Mouse (Mus musculus) ovary, postnatal 36 days (tissue): ENCODE measurements around the gene Tpst1.
A peak's percentile ranks its signal among the peaks of the same experiment; 100 is the strongest.
"Not testable (repeated sequence)": the region's sequence is repeated elsewhere in the genome, so short reads cannot be mapped to it uniquely, and the experiment has no call there.

Experiments used
- DNase-seq: peaks from one replicate; pipeline ENCODE4 v3.0.0; 2022; ENCODE audit warnings: low spot score, mixed read lengths

Tpst1 gene

GRCm38 (mm10) chr5:130073026-130073425, at the start of gene Tpst1:
Tpst1 (plus strand) TSS chr5:130073326.
- DNase-seq, result no peak

- DNase-seq, result peak; percentile 83
These were observed 49.2 kb upstream of the Tpst1 start for GRCm38 (mm10) chr5:130023767-130024539.

- no peak for DNase-seq
These were observed 46.0 kb upstream of the Tpst1 start for GRCm38 (mm10) chr5:130027134-130027533.

- no peak for DNase-seq
These were observed 45.4 kb upstream of the Tpst1 start for GRCm38 (mm10) chr5:130027696-130028095.

DNA sequence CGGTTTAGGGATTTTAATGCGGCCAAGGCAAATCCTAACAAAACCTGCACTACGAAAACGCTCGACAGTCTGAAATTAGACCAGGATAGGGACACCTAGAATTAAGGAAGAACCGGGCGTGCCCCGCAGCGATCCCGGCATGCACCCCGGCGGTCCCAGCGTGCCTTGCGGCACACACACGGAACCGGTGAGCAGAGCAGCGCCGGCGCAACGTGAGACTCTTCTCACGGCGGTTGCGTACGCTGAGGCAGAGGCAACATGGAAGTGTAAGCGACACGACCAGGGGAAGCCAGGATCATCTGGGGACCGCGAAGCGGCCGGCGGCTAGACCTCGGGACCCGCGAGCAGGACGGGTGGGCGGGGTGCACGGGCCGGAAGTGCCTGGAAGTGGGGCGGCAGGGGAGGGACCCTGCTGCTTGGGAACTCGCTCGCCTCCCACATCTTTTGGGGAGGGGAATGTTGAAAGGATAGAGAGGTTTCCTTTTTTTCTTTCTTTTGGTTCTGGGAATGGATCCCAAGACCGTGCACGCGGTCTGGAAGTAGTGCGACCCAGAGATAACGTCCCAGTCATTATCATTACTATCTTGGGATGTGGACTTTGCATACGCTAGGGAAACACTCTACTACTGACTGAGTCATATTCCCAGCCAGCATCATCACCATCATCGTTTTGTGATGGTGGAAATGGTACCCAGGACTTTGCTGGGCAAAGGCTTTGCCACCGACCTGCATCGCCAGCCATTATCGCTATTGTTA, 43.8 kb upstream of the Tpst1 start, which contains the start of the genes Asl and Crcp:
Gene Asl, minus strand, starts transcription at position 106 of the 756 bp plus-strand sequence.
Gene Crcp, plus strand, starts transcription at position 149 of the 756 bp plus-strand sequence.
- peak; percentile 83 for DNase-seq

- DNase-seq, result no peak
These were observed 41.4 kb upstream of the Tpst1 start for GRCm38 (mm10) chr5:130031410-130032390.

- DNase-seq, result no peak
These were observed 39.3 kb upstream of the Tpst1 start for GRCm38 (mm10) chr5:130033869-130034268.

DNA sequence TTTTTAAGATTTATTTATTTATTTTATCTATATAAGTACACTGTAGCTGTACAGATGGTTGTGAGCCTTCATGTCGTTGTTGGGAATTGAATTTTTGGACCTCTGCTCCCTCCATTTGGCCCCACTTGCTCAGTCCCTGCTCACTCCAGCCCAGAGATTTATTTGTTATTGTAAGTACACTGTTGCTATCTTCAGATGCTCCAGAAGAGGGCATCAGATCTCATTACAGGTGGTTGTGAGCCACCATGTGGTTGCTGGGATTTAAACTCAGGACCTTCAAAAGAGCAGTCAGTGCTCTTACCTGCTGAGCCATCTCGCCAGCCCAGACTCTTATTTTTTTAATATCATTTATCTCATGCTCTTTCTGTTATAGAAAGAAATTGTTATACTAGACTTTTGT, 36.8 kb upstream of the Tpst1 start:
- not testable (repeated sequence) for DNase-seq

GRCm38 (mm10) chr5:130037752-130038455, 35.2 kb upstream of the Tpst1 start:
- peak; percentile 53 for DNase-seq

DNA sequence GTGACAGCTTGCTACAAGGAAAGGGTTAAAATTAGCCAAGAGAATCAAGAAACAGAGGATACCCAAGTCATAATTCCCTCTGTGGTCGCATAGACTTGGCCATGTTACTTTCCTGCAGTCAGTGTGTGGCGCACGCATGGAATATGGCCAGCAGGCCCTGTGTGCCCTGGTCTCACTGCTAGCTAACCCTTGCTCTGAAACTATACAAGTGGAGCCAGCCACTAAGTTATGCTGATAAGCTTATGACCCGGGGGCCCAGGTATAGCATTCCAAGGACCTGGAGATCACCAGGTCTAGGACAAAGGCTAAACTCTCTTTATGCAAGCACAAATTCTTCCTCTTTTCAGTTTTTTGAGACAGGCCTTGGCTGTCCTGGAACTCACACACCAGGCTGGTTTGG, 32.3 kb upstream of the Tpst1 start:
- DNase-seq, result no peak

DNA sequence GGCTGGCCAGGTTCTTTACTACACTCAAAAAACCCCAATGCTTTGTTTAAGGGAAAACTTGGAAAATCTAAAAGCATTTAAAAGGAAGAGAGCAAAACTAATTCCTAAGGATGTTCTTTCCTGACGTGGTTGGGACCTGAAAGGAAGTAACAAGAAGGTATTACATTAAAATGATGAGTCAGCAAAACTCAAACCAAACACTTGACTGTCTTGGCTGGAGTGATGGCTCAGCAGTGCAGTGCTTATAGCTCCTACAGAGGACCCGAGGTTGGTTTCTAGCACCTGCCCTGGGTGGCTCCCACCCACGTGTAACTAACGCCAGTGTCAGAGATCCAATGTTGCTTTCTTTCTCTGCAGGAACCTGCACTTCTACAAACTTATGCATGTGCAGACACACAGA, 31.9 kb upstream of the Tpst1 start:
- no peak for DNase-seq

GRCm38 (mm10) chr5:130043741-130044140, 29.4 kb upstream of the Tpst1 start:
- DNase-seq, result no peak

DNA sequence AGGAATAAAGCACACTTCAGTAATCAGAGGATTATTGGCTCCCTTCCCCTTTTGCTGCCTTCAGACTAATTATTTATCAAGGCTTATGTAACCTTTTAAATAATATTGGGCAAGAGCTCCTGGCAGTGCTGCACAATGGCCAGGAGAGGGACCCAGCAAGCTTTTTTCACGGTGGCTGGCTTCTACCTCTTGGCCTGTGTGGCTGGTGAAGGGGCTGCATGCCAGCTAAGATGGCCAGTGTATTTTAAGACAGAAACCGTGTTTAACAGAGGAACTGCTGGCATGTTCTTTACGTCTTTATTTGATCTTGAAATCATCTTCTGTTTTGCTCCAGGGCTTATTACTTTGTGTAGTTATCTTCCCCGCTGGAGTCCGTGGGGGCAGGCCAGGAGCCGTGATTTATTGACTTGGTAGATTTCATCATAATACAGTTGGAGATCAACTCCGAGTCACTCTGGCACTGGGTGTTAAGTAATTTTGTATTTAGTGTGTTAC, 28.9 kb upstream of the Tpst1 start:
- DNase-seq, result peak; percentile 50

GRCm38 (mm10) chr5:130046100-130046499, 27.0 kb upstream of the Tpst1 start:
- no peak for DNase-seq

- DNase-seq, result no peak
These were observed 26.5 kb upstream of the Tpst1 start for GRCm38 (mm10) chr5:130046589-130046988.

GRCm38 (mm10) chr5:130047013-130047412, 26.1 kb upstream of the Tpst1 start:
- no peak for DNase-seq

DNA sequence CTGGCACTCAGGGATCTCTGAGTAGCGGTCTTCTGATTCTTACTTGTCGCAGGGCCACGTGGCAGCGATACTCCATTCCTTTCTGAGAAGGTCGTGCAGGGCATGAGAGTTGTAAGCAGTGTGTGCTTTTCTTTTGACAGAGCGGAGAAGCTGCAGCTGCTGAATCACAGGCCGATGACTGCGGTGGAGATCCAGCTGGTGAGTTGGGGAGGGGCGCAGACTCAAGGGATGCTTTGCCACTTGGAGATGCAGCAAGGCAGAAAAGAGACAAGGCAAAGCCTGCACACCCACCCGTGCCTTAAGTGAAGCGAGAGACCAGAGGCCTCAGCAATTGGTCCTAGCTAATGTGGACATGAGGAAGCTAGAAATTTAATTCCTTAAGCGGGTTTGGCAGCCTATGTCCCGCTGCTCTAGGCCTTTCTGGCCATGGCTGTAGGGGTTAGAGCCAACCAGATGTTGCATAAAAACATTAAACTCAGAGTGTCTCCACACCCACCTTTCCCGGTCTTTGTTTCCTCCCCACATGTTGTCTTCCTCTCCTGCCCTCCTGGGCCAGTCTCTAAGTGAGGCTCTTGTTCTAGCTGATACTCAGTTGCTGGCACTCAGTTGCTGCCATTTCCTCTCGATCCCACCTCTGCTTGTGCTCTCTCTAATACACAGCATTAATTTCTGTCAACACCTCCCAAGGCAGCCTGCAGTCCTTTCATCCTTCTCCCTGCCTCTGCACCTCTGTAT, 24.2 kb upstream of the Tpst1 start:
- no peak for DNase-seq

DNA sequence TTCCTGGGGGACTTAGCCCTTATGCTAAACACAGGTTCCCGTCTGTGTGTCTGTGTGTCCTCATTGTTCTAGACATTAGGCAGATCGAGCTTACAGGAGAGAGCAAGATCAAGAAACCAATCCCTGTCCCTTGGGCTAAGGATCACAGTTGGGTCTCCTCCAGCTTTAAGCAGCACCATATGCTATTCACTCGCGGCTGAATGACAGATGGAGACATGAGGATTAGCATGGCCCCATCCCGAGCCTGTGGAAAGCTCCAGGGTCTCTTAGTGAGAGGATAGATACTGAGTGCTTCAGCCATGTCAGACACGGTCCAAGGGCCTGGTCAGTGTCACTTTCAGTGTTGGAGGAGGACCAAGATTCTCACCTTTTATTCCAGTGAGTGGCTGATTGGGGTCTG, 22.7 kb upstream of the Tpst1 start:
- DNase-seq, result no peak

- no peak for DNase-seq
These were observed 21.9 kb upstream of the Tpst1 start for GRCm38 (mm10) chr5:130051073-130051860.

DNA sequence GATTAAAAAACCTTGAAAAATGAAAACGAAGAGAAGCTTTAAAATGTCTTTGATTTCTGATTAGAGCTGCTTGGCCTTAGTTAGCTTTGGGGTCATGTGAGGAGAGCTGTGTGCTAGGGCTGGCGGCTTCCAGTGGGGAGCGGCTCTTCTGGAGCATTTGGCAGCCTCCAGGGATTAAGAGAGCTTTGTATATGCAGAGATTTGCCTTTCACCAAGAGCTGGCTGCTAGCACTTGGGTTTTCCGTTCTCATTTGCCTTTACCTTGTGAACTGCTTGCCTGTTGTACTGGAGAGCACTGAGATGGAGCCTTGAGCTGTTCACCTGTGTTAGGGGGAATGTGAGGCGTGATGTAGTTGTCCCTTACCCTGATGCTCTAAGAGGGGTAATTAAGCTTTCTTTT, 20.6 kb upstream of the Tpst1 start:
- DNase-seq, result no peak
